Mouse (Mus musculus) mouse embryonic stem cell (cell line): ENCODE data around the gene Spry1.

Experiments
- in situ Hi-C, 2 experiments: fragments of 300-500 bp; cut with MboI; formaldehyde crosslinking; loops; 1 replicate in 1 of 2; 3 replicates in 1 of 2; pipeline ENCODE4 v1.14.3; 2019 to 2020; ENCODE audit warnings: low sequenced_read_pairs in 2 of 2, low pct_unique_long_range_greater_than_20kb in 1 of 2, mixed read lengths in 1 of 2; ENCODE audit not compliant: unreplicated experiment in 1 of 2

The Spry1 gene

GRCm38 (mm10) chr3:37666291-37667118, 26.8 kb downstream of the Spry1 start:
- in situ Hi-C loops, result no loop called here

DNA sequence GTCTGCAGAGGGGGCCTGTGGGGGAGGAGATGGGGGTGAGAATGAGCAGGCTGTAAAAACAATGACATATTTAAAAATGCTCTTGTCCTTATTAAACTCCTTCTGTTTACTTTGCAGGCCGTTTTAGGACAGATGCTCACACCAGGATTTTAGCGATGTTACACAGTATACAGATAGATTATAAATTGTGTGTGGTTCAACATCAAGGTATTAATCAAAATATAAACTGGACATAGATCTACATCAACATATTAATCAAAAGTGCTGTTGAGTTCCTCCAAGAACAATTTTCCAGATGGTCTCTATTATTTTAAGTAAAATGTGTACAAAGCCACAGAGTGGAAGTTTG, 27.3 kb downstream of the Spry1 start:
- in situ Hi-C loops, result no loop called here

- in situ Hi-C loops, result no loop called here
Observed at GRCm38 (mm10) chr3:37667736-37668135, 28.0 kb downstream of the Spry1 start.

DNA sequence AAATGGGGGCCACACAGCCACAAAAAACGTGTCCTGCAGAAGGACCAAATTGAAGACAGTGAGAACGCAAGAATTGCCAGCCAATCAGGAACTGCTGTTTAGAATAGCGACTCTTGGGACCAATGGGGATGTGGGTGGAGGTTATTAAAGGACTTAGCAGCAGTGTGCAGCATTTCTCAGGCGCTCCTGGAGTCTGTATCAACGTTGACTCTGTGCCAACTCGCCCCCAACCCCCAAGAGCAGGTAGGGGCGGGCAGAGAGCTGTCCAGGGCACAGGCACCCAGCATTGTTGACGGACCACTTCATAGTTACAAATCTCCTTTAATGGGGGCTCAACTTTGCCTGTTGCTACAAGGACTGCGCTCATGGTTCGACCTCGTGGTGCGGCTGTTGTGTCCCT, 28.9 kb downstream of the Spry1 start:
- in situ Hi-C loops, result no loop called here

DNA sequence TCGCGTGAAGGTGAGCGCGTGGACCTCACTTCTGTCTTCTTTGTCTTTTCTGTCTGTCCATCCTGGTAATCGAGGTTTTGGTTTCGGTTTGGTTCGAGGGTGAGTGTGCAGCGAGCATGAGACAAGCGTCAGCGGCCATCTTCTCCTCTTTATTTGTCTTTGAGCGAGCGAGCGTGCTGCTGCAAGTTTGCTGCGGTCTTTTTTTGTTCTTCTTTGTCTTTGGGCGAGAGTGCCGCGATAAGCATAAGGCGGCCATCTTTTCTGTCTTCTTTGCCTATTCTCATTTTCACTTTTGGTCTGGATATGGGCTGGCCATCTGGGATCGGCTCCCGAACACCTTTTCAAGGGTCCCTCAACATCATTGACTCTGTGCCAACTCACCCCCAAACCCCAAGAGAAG, 29.4 kb downstream of the Spry1 start:
- in situ Hi-C loops, result no loop called here

- in situ Hi-C loops, result no loop called here
Observed at GRCm38 (mm10) chr3:37672266-37673040, 32.7 kb downstream of the Spry1 start.

DNA sequence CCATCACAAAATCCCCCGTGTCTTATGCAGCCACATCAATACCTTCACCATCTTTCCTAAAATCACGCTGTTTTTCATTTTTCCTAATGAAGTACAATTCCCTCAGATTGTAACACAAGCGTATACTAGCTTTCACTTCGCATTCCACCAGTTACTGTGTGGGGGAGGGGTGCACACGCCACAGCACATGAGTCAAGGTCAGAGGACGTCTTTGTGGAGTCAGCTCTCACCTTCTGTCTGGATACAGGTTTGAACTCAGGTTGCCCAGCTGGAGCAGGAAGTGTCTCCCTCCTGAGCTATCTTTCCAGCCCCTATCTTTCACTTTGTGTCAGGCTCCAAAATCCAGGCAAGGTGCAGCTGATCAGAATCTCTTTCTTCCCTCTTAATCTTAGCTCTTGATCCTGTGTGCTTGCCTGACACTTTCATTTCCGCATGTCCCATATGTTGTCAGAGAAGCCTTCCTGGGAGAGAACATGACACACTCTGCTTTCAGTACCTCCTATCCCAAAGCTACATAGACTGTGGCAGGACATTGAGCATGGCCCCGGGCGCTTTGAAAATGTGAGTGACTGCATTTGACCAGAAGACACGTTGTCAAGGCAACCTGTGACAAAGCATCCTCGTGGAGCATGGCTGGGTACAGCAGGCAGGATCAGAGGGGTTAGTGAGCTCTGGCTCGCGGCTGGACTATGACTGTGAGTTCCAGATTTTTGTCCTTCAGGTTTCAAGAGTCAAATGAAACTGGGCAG, 33.9 kb downstream of the Spry1 start:
- in situ Hi-C loops, result no loop called here

- in situ Hi-C loops, result no loop called here
Observed at GRCm38 (mm10) chr3:37675056-37675525, 35.3 kb downstream of the Spry1 start.

DNA sequence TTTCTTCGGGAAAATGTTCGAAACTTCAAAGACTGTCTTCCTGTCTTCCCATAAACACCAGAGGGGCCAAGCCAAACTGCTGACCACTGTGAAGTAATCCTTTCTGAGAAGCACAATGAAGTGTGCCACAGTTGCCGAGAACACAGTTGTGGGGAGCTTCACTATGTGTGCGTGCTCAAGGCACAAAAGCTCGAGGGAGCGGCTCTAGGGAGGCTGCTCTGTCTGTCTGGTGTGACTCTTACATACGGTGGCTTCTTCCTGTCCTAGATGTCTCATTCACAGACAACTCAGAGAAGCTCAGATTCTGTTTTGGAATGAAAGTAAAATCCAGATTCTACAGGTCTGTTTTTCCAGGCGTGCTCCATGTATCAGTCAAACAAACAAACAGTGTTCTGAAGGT, 36.5 kb downstream of the Spry1 start:
- in situ Hi-C loops, result no loop called here

GRCm38 (mm10) chr3:37686219-37686618, 46.5 kb downstream of the Spry1 start:
- in situ Hi-C loops, result no loop called here

DNA sequence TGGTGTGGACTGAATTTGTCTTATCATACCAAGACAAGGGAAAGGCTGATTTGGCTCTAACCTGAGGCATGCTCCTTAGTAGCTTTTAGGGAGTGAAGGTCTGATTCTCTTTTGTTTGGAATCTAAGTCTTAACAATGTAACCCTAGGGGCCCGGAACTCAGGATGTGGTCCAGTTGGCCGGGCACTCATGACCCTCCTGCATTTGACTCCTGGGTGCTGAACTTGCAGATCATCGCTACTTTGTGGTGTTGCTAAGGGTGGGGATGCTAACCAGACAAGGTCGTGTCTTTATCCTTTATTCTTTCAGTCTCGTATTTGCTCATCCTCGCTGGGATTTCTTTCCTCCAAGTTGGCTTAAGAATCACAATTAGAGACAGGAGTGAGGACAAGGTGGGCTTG, 47.0 kb downstream of the Spry1 start:
- in situ Hi-C loops, result no loop called here

GRCm38 (mm10) chr3:37687158-37687980, 47.6 kb downstream of the Spry1 start:
- in situ Hi-C loops, result no loop called here

DNA sequence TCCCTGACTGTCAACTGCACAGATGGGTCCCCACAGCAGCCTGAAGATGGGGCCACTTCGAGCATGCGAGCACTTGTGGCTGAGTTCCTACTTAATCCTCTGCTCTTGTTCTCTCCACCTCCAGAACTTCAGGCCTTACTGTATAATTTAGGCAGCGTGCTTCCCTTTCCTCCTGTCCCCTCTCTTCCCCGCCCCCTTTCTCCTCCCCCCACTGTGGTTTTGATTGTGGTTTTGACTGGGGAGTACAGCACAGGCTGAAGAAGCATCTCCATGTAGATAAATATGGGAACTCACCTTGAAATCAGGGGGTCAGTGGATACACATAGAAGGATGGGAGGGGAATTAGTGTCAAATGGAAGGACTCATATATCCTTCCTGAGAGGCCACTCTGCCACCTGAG, 53.2 kb downstream of the Spry1 start:
- in situ Hi-C loops, result no loop called here

- in situ Hi-C loops, result no loop called here
Observed at GRCm38 (mm10) chr3:37693552-37693951, 53.8 kb downstream of the Spry1 start.
